Mouse (Mus musculus) heart, embryonic 14.5 days (tissue): ENCODE results near the gene Shroom3. TPM values are rescaled to one million over a fixed set of nuclear protein-coding genes. Genes with fewer than 3 reads are reported as not detected.

Source experiments
- ATAC-seq: fragments of 200-750 bp; cut with Nextera tagmentation; 2 replicates; pipeline ENCODE4 v1.8.0; 2017; ENCODE audit warnings: low read depth, moderate TSS enrichment; ENCODE audit not compliant: insufficient number of reproducible peaks, insufficient read depth, low FRiP score
- H3K27ac ChIP-seq, 2 experiments: fragments of 200-500 bp in 1 of 2; fragments of 300-500 bp in 1 of 2; sonication (generic) in 1 of 2; replicated peaks in 1 of 2; 2 replicates each; pipeline ENCODE4 v1.5.1; 2012 to 2014; ENCODE audit warnings: low read depth in 2 of 2, low read length in 2 of 2, control low read depth in 1 of 2, mild to moderate bottlenecking in 1 of 2, mixed read lengths in 1 of 2; ENCODE audit not compliant: control insufficient read depth in 1 of 2, insufficient read depth in 1 of 2
- H3K27me3 ChIP-seq: fragments of 300-500 bp; sonication (generic); 2 replicates; pipeline ENCODE4 v1.6.1; 2014; ENCODE audit warnings: mild to moderate bottlenecking, low read length, control low read depth; ENCODE audit not compliant: control insufficient read depth, insufficient read depth
- H3K36me3 ChIP-seq: fragments of 300-500 bp; sonication (generic); 2 replicates; pipeline ENCODE4 v1.6.1; 2014; ENCODE audit warnings: mild to moderate bottlenecking, control low read depth, low read length, mixed read lengths; ENCODE audit not compliant: control insufficient read depth, insufficient read depth
- H3K4me1 ChIP-seq, 2 experiments: fragments of 200-500 bp in 1 of 2; fragments of 300-500 bp in 1 of 2; sonication (generic) in 1 of 2; 2 replicates each; pipeline ENCODE4 v1.6.1; 2012 to 2014; ENCODE audit warnings: low read length in 2 of 2, control low read depth in 1 of 2, mixed read lengths in 1 of 2; ENCODE audit not compliant: control insufficient read depth in 2 of 2, insufficient read depth in 2 of 2
- H3K4me2 ChIP-seq: fragments of 300-500 bp; sonication (generic); 2 replicates; pipeline ENCODE4 v1.6.1; 2014; ENCODE audit warnings: mild to moderate bottlenecking, low read length
- H3K4me3 ChIP-seq, 2 experiments: fragments of 200-500 bp in 1 of 2; fragments of 300-500 bp in 1 of 2; sonication (generic) in 1 of 2; 2 replicates each; pipeline ENCODE4 v1.5.1; 2012 to 2014; ENCODE audit warnings: low read length in 2 of 2, mild to moderate bottlenecking in 2 of 2, control low read depth in 1 of 2, low read depth in 1 of 2, moderate library complexity in 1 of 2; ENCODE audit not compliant: control insufficient read depth in 1 of 2, insufficient read depth in 1 of 2
- H3K9ac ChIP-seq: fragments of 300-500 bp; sonication (generic); 2 replicates; pipeline ENCODE4 v1.6.1; 2014; ENCODE audit warnings: mild to moderate bottlenecking, low read length
- H3K9me3 ChIP-seq: fragments of 300-500 bp; sonication (generic); 2 replicates; pipeline ENCODE4 v1.6.1; 2016; ENCODE audit warnings: low read length, control low read depth; ENCODE audit not compliant: control insufficient read depth
- WGBS: fragments of 180-500 bp; shearing (Covaris S2); extraction: QIAGEN DNeasy Blood & Tissue Kit; methylation state at CpG from one replicate; pipeline ENCODE4 v1.1.7; 2014; 5-methylcytosine and 5-hydroxymethylcytosine counted together
- polyA plus RNA-seq: library from polyadenylated mRNA; unstranded; fragments of >200 nt; fragmentation: Nextera tagmentation; extraction: Ambion mirVana; gene quantifications from 2 replicates; pipeline ENCODE4 v1.2.1, GENCODE M21; 2014

Gene Shroom3
- polyA plus RNA-seq, 1 experiment from 2014 or later = 21.1 TPM

DNA sequence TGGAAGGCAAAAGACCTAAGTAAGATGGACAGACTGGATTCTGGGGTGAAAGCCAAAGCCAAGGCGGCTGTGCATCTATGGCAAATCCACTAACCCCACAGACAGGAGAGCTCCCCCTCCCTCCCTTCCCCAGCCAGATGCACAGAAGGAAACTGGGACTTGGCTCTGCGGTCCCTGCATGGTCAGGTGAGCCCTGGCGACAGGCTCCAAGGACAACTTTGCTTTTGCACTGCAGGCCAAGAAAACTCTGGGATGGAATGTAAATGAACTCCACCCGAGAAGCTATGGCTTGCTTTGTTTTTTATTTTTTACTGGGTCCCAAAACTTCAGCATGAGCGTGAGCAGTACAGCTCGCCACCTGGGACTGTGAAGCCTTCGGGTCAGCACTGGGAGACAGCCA, 128.5 kb downstream of the Shroom3 start:
- peaks cover 18 to 28% of the 10 kb centered on the region in 2 experiments for H3K4me1 ChIP-seq
- peak overlapping the region; percentile 52 for H3K9ac ChIP-seq
- peak overlapping the region; percentile 48 for H3K4me2 ChIP-seq
- 0 out of 2 replicates have a peak, but pooled peaks cover 3% of the 10 kb centered on the region for H3K27me3 ChIP-seq
- H3K27ac ChIP-seq = peak overlapping the region; percentile 75 to 83
- 33% methylated on average over 7 of the region's 7 CpGs for WGBS
- ATAC-seq = no peak
- no peaks in the 10 kb centered on the region for H3K36me3 ChIP-seq
- no peaks in the 10 kb centered on the region for H3K9me3 ChIP-seq
- peak overlapping the region in 1 of 2 experiments; percentile 4; a peak in 1 of 4 replicates for H3K4me3 ChIP-seq

DNA sequence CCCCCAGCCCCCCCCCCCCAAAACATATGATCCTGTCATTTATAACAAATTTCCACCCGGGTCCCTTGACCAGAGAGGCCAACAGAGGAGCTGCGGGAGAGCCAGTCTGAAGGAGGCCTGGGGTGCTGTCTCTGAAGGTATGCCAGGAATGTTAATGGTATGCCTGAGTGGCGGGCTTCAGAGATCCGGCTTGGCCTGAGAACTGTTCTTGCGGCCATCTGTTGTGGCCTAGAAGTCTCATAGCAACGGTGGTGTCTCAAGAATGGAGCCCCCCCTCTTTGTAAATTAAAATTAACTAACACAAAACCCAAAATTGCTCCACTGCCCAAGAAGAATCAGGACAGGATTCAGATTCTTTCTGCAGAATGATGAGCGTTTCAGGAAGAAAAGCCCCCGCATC, 129.7 kb downstream of the Shroom3 start:
- Histone ChIP-seq H3K4me3 (no peak overlapping the region), H3K4me1 (peaks cover 24 to 33% of the 10 kb centered on the region in 2 experiments), H3K27ac (peak overlapping the region; percentile 75 to 83; a peak in 3 of 4 replicates), H3K9ac (peak overlapping the region; percentile 52; the same call in 1 of the 2 replicates), H3K4me2 (peak overlapping the region; percentile 48), H3K27me3 (0 out of 2 replicates have a peak, but pooled peaks cover 3% of the 10 kb centered on the region), H3K9me3 (no peaks in the 10 kb centered on the region), H3K36me3 (no peaks in the 10 kb centered on the region)
- 12% methylated on average over 8 of the region's 8 CpGs for WGBS
- no peak; the same call in 1 of the 2 replicates for ATAC-seq

DNA sequence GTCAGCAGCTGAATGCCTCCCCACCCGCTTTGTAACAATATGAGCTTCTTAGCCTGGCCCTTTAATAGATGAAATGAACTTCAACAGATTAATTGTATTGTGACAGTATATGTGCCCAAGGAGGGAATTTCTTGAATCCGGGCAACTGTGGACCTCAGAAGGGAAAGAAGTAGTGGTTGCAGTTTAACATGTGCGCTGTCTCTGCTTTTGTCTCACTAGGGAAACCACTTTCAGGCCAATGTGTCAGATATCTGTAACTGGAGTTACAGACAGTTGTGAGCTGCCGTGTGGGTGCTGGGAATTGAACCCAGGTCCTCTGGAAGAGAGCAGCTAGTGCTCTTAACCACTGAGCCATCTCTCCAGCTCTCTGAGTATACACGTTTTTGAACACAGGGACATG, 130.3 kb downstream of the Shroom3 start:
- 79% methylated on average over 5 of the region's 5 CpGs for WGBS
- H3K9me3 ChIP-seq = no peaks in the 10 kb centered on the region
- no peaks in the 10 kb centered on the region for H3K36me3 ChIP-seq
- ATAC-seq = no peak
- no peak overlapping the region for H3K27ac ChIP-seq
- no peak overlapping the region for H3K4me2 ChIP-seq
- H3K4me1 ChIP-seq = peaks cover 18 to 29% of the 10 kb centered on the region in 2 experiments
- no peak overlapping the region for H3K4me3 ChIP-seq
- H3K27me3 ChIP-seq = 0 out of 2 replicates have a peak, but pooled peaks cover 3% of the 10 kb centered on the region
- H3K9ac ChIP-seq = no peak overlapping the region

DNA sequence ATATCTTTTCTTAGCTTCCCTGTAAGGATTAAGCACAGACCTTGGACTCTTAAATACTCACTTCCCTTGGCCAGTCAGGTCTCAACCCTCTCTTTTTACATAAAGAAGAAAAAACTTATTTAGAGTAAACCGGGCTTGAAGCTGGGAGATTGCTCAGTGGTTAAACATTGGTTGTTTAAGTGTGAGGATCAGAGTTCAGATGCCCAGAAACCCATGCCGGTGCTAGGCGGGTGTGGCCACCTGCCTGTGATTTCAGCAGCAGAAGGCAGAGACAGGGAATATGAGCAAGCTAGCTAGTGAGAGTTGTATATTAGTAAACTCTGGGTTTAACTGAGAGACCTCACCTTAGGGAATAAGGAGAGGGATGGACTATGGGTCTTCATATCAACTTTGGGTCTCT, 131.4 kb downstream of the Shroom3 start:
- Histone ChIP-seq H3K36me3 (no peaks in the 10 kb centered on the region), H3K4me3 (no peak overlapping the region), H3K9me3 (no peaks in the 10 kb centered on the region), H3K4me2 (no peak overlapping the region), H3K27ac (no peak overlapping the region), H3K27me3 (0 out of 2 replicates have a peak, but pooled peaks cover 1% of the 10 kb centered on the region), H3K9ac (no peak overlapping the region), H3K4me1 (peaks cover 17 to 29% of the 10 kb centered on the region in 2 experiments)
- ATAC-seq = no peak
- 76% methylated on average over 3 of the region's 3 CpGs for WGBS

DNA sequence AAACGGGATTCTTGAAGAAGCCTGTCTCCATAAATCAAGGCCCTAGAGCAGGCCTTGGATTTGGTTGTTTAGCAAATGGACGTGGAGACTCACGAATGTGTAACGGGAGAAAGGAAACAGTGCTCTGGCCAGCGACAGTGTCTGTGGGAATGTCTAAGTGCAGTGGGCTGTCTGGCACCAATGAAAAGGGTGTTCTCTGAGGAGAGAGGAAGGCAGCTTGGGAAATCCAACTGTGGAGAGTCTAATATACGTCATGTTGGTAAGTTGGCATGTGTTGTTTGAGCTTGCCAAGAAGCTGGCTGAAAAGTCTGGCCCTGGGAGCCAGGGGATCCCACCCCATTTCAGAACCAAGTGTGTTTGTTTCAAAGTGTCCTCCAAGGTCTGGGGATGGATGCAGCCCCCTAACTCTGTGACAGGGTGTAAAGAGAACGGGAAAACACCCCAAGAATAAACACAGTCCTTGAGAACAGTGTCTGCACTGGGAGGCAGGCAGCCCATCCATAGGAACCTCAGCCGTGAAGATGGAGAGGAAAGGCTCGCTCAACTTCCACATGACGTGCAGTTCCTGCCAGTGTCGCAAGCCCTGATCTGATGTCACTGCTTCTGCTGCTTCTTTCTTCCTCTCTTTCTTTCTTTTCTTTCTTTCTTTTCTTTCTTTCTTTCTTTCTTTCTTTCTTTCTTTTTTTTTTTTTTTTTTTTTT, 134.0 kb downstream of the Shroom3 start:
- Histone ChIP-seq H3K4me3 (no peak overlapping the region), H3K27me3 (no peaks in the 10 kb centered on the region), H3K9ac (no peak overlapping the region), H3K9me3 (no peaks in the 10 kb centered on the region), H3K27ac (peak overlapping the region; percentile 30 to 59; a peak in 3 of 4 replicates), H3K4me2 (no peak overlapping the region), H3K36me3 (no peaks in the 10 kb centered on the region), H3K4me1 (peaks cover 18 to 29% of the 10 kb centered on the region in 2 experiments)
- 72% methylated on average over 11 of the region's 11 CpGs for WGBS
- ATAC-seq = no peak

DNA sequence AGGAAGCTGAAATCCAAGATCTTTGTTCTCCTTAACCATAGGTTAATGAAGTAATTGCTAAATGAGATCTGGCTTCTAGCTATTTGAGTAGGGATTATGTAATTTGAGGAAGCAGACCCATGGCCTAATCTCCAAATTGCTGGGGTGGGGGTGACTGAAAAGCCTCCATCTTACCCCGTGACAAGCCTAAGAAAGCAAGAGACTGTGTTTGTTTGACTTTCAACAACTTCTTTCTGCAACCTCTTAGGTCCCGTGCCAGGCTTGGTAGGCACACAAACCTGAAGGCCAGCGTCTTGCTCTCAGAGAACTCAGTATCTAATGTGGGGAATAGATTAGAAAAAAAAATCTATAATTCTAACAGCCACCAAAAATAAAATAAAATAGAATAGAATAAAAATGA, 138.1 kb downstream of the Shroom3 start:
- Histone ChIP-seq H3K9ac (no peak overlapping the region), H3K27ac (no peak overlapping the region), H3K36me3 (no peaks in the 10 kb centered on the region), H3K9me3 (no peaks in the 10 kb centered on the region), H3K27me3 (no peaks in the 10 kb centered on the region), H3K4me3 (no peak overlapping the region), H3K4me1 (peaks cover 28 to 53% of the 10 kb centered on the region in 2 experiments), H3K4me2 (no peak overlapping the region)
- ATAC-seq = no peak
- WGBS = 79% methylated on average over 3 of the region's 3 CpGs

DNA sequence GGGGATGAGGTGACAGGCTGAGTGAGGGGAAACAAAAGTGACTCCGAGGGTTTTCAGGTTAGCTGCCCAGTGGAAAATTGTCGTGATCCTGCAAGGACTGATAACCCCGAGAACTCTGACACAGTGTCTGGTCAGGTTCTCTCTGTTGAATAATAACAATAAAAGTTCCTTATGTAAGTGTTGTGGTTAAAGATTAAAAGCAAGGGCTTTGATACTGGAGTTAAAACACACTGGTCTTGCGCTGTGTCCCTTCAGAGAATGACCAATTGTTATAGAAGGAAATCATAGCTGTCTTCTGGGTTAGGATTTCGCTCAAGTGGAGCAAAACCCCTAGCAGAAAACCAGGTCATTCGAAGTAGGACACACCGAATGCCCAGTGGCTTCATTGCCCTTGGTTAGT, 140.3 kb downstream of the Shroom3 start:
- Histone ChIP-seq H3K9ac (0 out of 2 replicates have a peak overlapping the region, but pooled peaks have one; percentile 19), H3K4me2 (no peak overlapping the region), H3K27me3 (no peaks in the 10 kb centered on the region), H3K9me3 (no peaks in the 10 kb centered on the region), H3K27ac (peak overlapping the region; percentile 83 to 88), H3K36me3 (0 out of 2 replicates have a peak, but pooled peaks cover under 1% of the 10 kb centered on the region), H3K4me3 (no peak overlapping the region), H3K4me1 (peaks cover 27 to 50% of the 10 kb centered on the region in 2 experiments)
- ATAC-seq = no peak
- WGBS = 68% methylated on average over 7 of the region's 7 CpGs
